Comparison of ENCODE assay signal across 13 mouse cellular contexts in genomic region chr7:95865270-95865669, GRCm38 (mm10).
A peak's percentile ranks its signal among the peaks of the same experiment; 100 is the strongest.
DNase-seq lines count a peak whose midpoint lies in the region; ATAC-seq and TF ChIP-seq lines count a peak whose summit lies in the region.
"Had no signal": no experiment of that assay in that cellular context is flagged by ENCODE, and none has a peak within 500 bp of the region (broad histone marks: within the 10 kb centered on the region; RNA-seq: fewer than 3 reads in every experiment).

No protein-coding gene starts in this region.

- H3K9me3 ChIP-seq in hindbrain, postnatal 0 days (ENCODE audit: low read length), result no peaks in the 10 kb centered on the region
- no peaks in the 10 kb centered on the region for H3K9me3 ChIP-seq in hindbrain, embryonic 14.5 days (ENCODE audit: control insufficient read depth, low read length)
- no peaks in the 10 kb centered on the region for H3K9me3 ChIP-seq in lung, embryonic 14.5 days (ENCODE audit: low read depth, low read length)
- H3K9me3 ChIP-seq: lung, embryonic 15.5 days; neural tube, embryonic 15.5 days had no signal

- no peak overlapping the region for H3K27ac ChIP-seq in hindbrain, postnatal 0 days
- no peak overlapping the region for H3K27ac ChIP-seq in hindbrain, embryonic 14.5 days
- H3K27ac ChIP-seq in lung, embryonic 14.5 days (ENCODE audit: low read depth), result no peak overlapping the region
- H3K27ac ChIP-seq: lung, embryonic 15.5 days; neural tube, embryonic 15.5 days had no signal

- 57% methylated on average over 3 of the region's 3 CpGs for WGBS in hindbrain, postnatal 0 days
- 47% methylated on average over 3 of the region's 3 CpGs for WGBS in hindbrain, embryonic 14.5 days
- WGBS in lung, embryonic 14.5 days, result 55% methylated on average over 3 of the region's 3 CpGs

- H3K4me1 ChIP-seq in hindbrain, postnatal 0 days (ENCODE audit: insufficient read depth, low read length), result no peaks in the 10 kb centered on the region
- H3K4me1 ChIP-seq in hindbrain, embryonic 14.5 days (replicated peaks; ENCODE audit: control insufficient read depth, insufficient read depth, low read length), result no peaks in the 10 kb centered on the region
- H3K4me1 ChIP-seq in lung, embryonic 14.5 days (ENCODE audit: insufficient read depth), result no peaks in the 10 kb centered on the region
- H3K4me1 ChIP-seq: lung, embryonic 15.5 days; neural tube, embryonic 15.5 days had no signal

- H3K9ac ChIP-seq in hindbrain, postnatal 0 days (replicated peaks; ENCODE audit: low read length), result no peak overlapping the region
- no peak overlapping the region for H3K9ac ChIP-seq in hindbrain, embryonic 14.5 days
- H3K9ac ChIP-seq in lung, embryonic 14.5 days, result no peak overlapping the region
- H3K9ac ChIP-seq: lung, embryonic 15.5 days; neural tube, embryonic 15.5 days had no signal

- ATAC-seq in hindbrain, postnatal 0 days, result no peak
- ATAC-seq in hindbrain, embryonic 14.5 days (ENCODE audit: low FRiP score), result no peak
- ATAC-seq in lung, embryonic 14.5 days (ENCODE audit: insufficient read depth), result no peak
- ATAC-seq: activated CD4-positive, CD25-positive, alpha-beta regulatory T cell, adult 4 months; intestine, postnatal 0 days had no signal

- TF ChIP-seq CTCF in hindbrain, postnatal 0 days (IDR thresholded peaks at IDR 0.05; ENCODE audit: low read depth), result peak; percentile 23; the same call in 1 of the 2 replicates
- TF ChIP-seq CTCF in lung, embryonic 14.5 days (IDR thresholded peaks at IDR 0.05; ENCODE audit: low read depth), result 0 out of 2 replicates have a peak, but pooled peaks have one; percentile 18
- TF ChIP-seq CTCF in brain, embryonic 14.5 days (IDR thresholded peaks at IDR 0.05; ENCODE audit: borderline replicate concordance, extremely low read depth, insufficient read depth, insufficient read length), result peak; percentile 15; the same call in 1 of the 2 replicates

- H3K36me3 ChIP-seq in hindbrain, postnatal 0 days (ENCODE audit: insufficient read depth, low read length), result no peaks in the 10 kb centered on the region
- no peaks in the 10 kb centered on the region for H3K36me3 ChIP-seq in hindbrain, embryonic 14.5 days (replicated peaks; ENCODE audit: control insufficient read depth, insufficient read depth)
- no peaks in the 10 kb centered on the region for H3K36me3 ChIP-seq in lung, embryonic 14.5 days (ENCODE audit: insufficient read depth)
- H3K36me3 ChIP-seq: lung, embryonic 15.5 days; neural tube, embryonic 15.5 days had no signal

- no peak overlapping the region for H3K4me2 ChIP-seq in hindbrain, postnatal 0 days (ENCODE audit: low read depth, low read length)
- no peak overlapping the region for H3K4me2 ChIP-seq in hindbrain, embryonic 14.5 days (replicated peaks)
- no peak overlapping the region for H3K4me2 ChIP-seq in lung, embryonic 14.5 days
- H3K4me2 ChIP-seq: lung, embryonic 15.5 days; neural tube, embryonic 15.5 days had no signal

- DNase-seq in hindbrain, postnatal 0 days (ENCODE audit: low spot score), result peak; percentile 12
- no peak for DNase-seq in hindbrain, embryonic 14.5 days (ENCODE audit: low spot score)
- DNase-seq in lung, embryonic 14.5 days, result peak; percentile 19
- DNase-seq in lung, postnatal 25 days (ENCODE audit: low spot score), result no peak
- DNase-seq in NIH3T3 (ENCODE audit: low read depth), result peak; percentile 3
- DNase-seq in brain, embryonic 14.5 days (ENCODE audit: low read depth), result no peak
- DNase-seq in testis, postnatal 14 days (ENCODE audit: low spot score), result no peak
- DNase-seq in spleen, postnatal 36 days (ENCODE audit: low spot score in 2 of 2), result no peak
- DNase-seq: right cerebral cortex, postnatal 14 days had no signal

- no peak for TF ChIP-seq POLR2A in brain, embryonic 14.5 days (IDR thresholded peaks at IDR 0.05; ENCODE audit: borderline replicate concordance, extremely low read depth, insufficient read depth, insufficient read length, poor library complexity, severe bottlenecking)

- H3K4me3 ChIP-seq in hindbrain, postnatal 0 days (ENCODE audit: low read length), result no peak overlapping the region
- no peak overlapping the region for H3K4me3 ChIP-seq in hindbrain, embryonic 14.5 days (replicated peaks; ENCODE audit: low read length)
- no peak overlapping the region for H3K4me3 ChIP-seq in lung, embryonic 14.5 days (ENCODE audit: low read depth, low read length)
- H3K4me3 ChIP-seq: lung, embryonic 15.5 days; neural tube, embryonic 15.5 days had no signal

- no peaks in the 10 kb centered on the region for H3K27me3 ChIP-seq in hindbrain, postnatal 0 days (ENCODE audit: insufficient read depth, low read length)
- H3K27me3 ChIP-seq in hindbrain, embryonic 14.5 days (ENCODE audit: control insufficient read depth, insufficient read depth, low read length), result no peaks in the 10 kb centered on the region
- no peaks in the 10 kb centered on the region for H3K27me3 ChIP-seq in lung, embryonic 14.5 days (ENCODE audit: insufficient read depth, low read length)
- H3K27me3 ChIP-seq: lung, embryonic 15.5 days; neural tube, embryonic 15.5 days had no signal

Comparison
In these comparisons a context has a peak if more than half of its experiments do, and no peak if none do; other contexts are left out.
1. DNase-seq: peak in hindbrain, postnatal 0 days (single experiment), lung, embryonic 14.5 days (single experiment) and NIH3T3 (single experiment); none in hindbrain, embryonic 14.5 days (single experiment), lung, postnatal 25 days (single experiment), brain, embryonic 14.5 days (single experiment), testis, postnatal 14 days (single experiment) and spleen, postnatal 36 days (0 of 2).
2. Peak in every context shown above with its lines, with median percentiles within 50 percentile points of each other: CTCF ChIP-seq.